Mouse (Mus musculus): Measurements from ENCODE around the gene Nuak1.

GRCm38 (mm10) chr10:84400037-84400681, 40.2 kb downstream of the Nuak1 start:
- TF ChIP-seq CTCF (IDR thresholded peaks at IDR 0.05; ENCODE audit: low read depth, low read length) (no peak), POLR2A (IDR thresholded peaks at IDR 0.05; ENCODE audit: extremely low read depth, insufficient read depth, low read length) (no peak)

Measured in liver, adult 2 months (tissue).